Mouse (Mus musculus) testis, adult 2 months (tissue): ENCODE results near the gene Npy4r.

Source experiments
- CTCF ChIP-seq: fragments of 200-500 bp; IDR thresholded peaks from 2 replicates; pipeline ENCODE4 v1.5.1; 2012; ENCODE audit warnings: low read depth, mild to moderate bottlenecking, inconsistent platforms, low read length, moderate library complexity; ENCODE audit not compliant: control insufficient read depth, insufficient read depth, insufficient replicate concordance
- POLR2A ChIP-seq: fragments of 200-500 bp; IDR thresholded peaks from 2 replicates; pipeline ENCODE4 v1.6.1; 2012; ENCODE audit warnings: low read depth, mild to moderate bottlenecking, inconsistent platforms, low read length, moderate library complexity; ENCODE audit not compliant: control insufficient read depth

GRCm38 (mm10) chr14:34107594-34107993 lies 44.7 kb downstream of the Npy4r start:
- TF ChIP-seq CTCF: no peak
- no peak for TF ChIP-seq POLR2A
